Mouse (Mus musculus): ENCODE data around the gene Ppil1.

The Ppil1 gene

DNA sequence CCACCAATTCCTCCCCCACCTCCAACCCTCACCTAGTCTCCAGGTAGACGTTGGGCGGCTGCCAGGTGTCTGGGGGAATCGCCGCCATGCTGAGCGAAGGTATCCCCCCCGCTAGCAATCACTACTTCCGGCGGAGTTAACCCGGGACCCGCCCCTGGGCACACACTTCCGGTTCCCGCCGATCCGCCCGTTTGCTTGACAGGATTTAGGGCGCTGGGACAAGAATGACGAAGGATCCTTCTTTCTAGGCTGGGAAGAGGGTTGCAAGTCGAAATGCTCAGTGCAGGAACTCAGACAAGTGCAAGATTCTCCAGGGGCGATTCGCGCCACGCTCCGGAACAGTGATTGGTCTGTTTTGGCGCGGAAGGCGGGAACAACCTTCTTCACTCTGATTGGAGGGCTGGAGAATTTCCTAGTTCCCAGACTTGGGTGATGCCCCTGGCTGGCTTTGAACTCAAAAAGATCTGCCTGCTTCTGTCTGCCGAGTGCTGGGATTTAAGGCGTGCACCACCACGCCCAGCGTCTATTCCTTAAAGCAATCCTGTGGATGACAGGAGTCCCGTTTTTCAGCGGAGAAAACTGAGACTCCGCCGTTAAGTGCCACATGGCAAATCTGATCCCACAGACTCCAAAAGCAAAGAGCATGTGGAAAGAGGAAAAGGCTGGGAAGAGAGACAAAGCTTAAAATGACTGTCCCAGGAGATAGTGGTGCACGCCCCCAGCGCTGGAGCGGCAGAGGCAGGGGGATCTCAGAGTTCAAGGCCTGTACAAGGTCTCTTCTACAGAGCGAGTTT, at the start of gene Ppil1:
Gene Ppil1, minus strand, starts transcription at position 347 of the 794 bp plus-strand sequence.
- H3K36me3 ChIP-seq (ENCODE audit: insufficient read depth, low read length), result peaks cover 25% of the 10 kb centered on the region
- H3K4me3 ChIP-seq (replicated peaks; ENCODE audit: low read length), result peak within 1 kb of the TSS; percentile 87

DNA sequence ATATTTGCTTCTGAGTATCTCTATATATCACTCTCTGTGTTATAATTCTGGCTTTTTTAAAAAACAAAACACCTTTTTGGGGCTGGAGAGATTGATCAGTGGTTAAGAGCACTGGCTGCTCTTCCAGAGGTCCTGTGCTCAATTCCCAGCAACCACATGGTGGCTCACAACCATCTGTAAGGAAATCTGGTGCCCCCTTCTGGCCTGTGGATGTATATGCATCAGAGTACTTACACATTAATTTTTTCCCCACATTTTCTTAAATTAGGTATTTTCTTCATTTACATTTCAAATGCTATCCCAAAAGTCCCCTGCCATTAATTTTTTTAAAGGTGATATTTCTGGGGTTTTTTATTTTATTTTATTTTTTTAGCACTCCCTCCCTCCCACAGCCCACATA, 49.3 kb upstream of the Ppil1 start:
- H3K4me3 ChIP-seq (replicated peaks; ENCODE audit: low read length), result no peak overlapping the region
- peaks cover 3% of the 10 kb centered on the region; the same call in 1 of the 2 replicates for H3K27me3 ChIP-seq (ENCODE audit: insufficient read depth, low read length)
- peaks cover 8% of the 10 kb centered on the region; the same call in 1 of the 2 replicates for H3K4me1 ChIP-seq (replicated peaks; ENCODE audit: low read depth, low read length)
- 0 out of 2 replicates have a peak, but pooled peaks cover 4% of the 10 kb centered on the region for H3K9me3 ChIP-seq (ENCODE audit: low read length)
- TF ChIP-seq CTCF (conservative IDR thresholded peaks at IDR 0.05; ENCODE audit: low read length) (peak; percentile 67), POU5F1 (IDR thresholded peaks at IDR 0.05; ENCODE audit: borderline replicate concordance, low read length) (no peak), NANOG (IDR thresholded peaks at IDR 0.05; ENCODE audit: borderline replicate concordance, low read length) (no peak)
- no peaks in the 10 kb centered on the region for H3K36me3 ChIP-seq (ENCODE audit: insufficient read depth, low read length)

More for the DNA sequence above, at the start of gene Ppil1:
- H3K9me3 ChIP-seq (ENCODE audit: low read length), result no peaks in the 10 kb centered on the region
- no peak for TF ChIP-seq POU5F1 (IDR thresholded peaks at IDR 0.05; ENCODE audit: borderline replicate concordance, low read length)
- TF ChIP-seq NANOG (IDR thresholded peaks at IDR 0.05; ENCODE audit: borderline replicate concordance, low read length), result no peak
- no peak for TF ChIP-seq CTCF (conservative IDR thresholded peaks at IDR 0.05; ENCODE audit: low read length)
- peaks cover 50% of the 10 kb centered on the region for H3K4me1 ChIP-seq (replicated peaks; ENCODE audit: low read depth, low read length)
- H3K27me3 ChIP-seq (ENCODE audit: insufficient read depth, low read length), result no peaks in the 10 kb centered on the region

DNA sequence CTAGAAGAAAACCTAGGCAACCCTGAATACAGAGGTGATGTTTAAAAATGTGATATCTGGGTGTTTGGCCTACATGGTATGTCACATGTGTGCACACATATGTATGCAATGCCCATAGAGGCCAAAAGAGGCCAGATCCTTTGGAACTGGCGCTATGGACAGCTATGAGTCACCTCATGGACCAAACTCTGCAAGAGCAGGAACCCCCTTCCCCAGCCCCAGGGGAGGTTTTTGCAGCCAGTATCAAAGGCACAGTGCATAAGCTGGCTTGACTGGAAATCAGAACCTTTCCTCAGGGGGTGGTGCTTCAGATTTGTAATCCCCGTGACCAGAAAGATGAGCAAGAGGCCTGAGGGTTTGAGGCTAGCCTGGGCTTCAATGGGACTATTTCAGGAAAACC, 48.1 kb upstream of the Ppil1 start:
- Histone ChIP-seq H3K36me3 (ENCODE audit: insufficient read depth, low read length) (no peaks in the 10 kb centered on the region), H3K4me3 (replicated peaks; ENCODE audit: low read length) (no peak overlapping the region), H3K27me3 (ENCODE audit: insufficient read depth, low read length) (peaks cover 3% of the 10 kb centered on the region; the same call in 1 of the 2 replicates), H3K9me3 (ENCODE audit: low read length) (0 out of 2 replicates have a peak, but pooled peaks cover 4% of the 10 kb centered on the region), H3K4me1 (replicated peaks; ENCODE audit: low read depth, low read length) (peaks cover 16% of the 10 kb centered on the region)
- TF ChIP-seq NANOG (IDR thresholded peaks at IDR 0.05; ENCODE audit: borderline replicate concordance, low read length) (no peak), CTCF (conservative IDR thresholded peaks at IDR 0.05; ENCODE audit: low read length) (no peak), POU5F1 (IDR thresholded peaks at IDR 0.05; ENCODE audit: borderline replicate concordance, low read length) (no peak)

DNA sequence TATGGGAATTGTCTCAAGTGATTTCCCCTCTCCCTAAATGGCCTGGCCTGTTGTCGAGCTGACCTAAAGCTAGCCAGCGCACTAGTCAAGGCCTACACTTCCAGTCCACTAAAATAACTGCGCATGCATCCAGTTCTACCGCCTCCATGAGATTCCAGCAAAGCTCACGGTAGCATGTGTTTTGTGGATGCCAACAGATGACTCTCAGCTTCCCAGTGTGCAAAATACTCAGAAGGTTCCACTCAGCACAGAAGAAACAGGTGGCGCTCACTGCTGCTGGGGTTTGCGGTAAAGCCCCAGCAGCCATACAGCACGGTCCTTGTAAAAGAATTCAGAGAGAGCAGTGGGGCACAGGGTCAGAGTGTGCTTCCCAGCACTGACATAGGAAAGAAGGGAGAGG, 47.6 kb upstream of the Ppil1 start:
- H3K4me1 ChIP-seq (replicated peaks; ENCODE audit: low read depth, low read length), result peaks cover 16% of the 10 kb centered on the region
- no peak overlapping the region for H3K4me3 ChIP-seq (replicated peaks; ENCODE audit: low read length)
- H3K9me3 ChIP-seq (ENCODE audit: low read length), result 0 out of 2 replicates have a peak, but pooled peaks cover 4% of the 10 kb centered on the region
- H3K27me3 ChIP-seq (ENCODE audit: insufficient read depth, low read length), result no peaks in the 10 kb centered on the region
- TF ChIP-seq CTCF (conservative IDR thresholded peaks at IDR 0.05; ENCODE audit: low read length) (no peak), NANOG (IDR thresholded peaks at IDR 0.05; ENCODE audit: borderline replicate concordance, low read length) (no peak), POU5F1 (IDR thresholded peaks at IDR 0.05; ENCODE audit: borderline replicate concordance, low read length) (no peak)
- H3K36me3 ChIP-seq (ENCODE audit: insufficient read depth, low read length), result no peaks in the 10 kb centered on the region

DNA sequence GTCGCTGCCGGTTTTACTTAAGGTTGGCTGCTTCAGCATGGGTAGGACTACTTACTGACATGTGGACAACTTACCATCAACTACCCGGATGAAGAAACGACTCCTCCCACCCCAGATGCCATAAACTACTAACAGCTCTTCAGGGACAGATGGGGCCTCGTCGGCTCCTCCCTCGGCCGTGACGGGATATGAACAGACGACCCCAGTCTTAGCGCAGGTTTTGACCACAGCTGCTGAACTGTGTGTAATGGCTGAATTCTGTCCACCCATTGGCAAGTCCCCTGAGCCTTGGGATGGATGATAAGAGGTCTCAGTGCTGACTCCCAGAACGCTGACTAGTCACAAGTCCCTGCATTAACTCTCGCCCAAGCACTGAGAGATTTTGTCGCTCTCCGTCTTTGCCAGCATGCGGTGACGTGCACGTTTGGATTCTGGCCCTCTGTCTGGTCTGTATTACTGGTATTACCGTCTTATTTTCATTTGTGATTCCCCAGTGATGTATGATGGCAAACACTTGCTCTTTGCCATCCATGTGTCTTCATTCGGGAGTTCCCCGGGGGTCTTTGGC, 46.2 kb upstream of the Ppil1 start:
- Histone ChIP-seq H3K4me1 (replicated peaks; ENCODE audit: low read depth, low read length) (peaks cover 22% of the 10 kb centered on the region), H3K9me3 (ENCODE audit: low read length) (0 out of 2 replicates have a peak, but pooled peaks cover 4% of the 10 kb centered on the region), H3K4me3 (replicated peaks; ENCODE audit: low read length) (no peak overlapping the region), H3K27me3 (ENCODE audit: insufficient read depth, low read length) (no peaks in the 10 kb centered on the region), H3K36me3 (ENCODE audit: insufficient read depth, low read length) (no peaks in the 10 kb centered on the region)
- TF ChIP-seq CTCF (conservative IDR thresholded peaks at IDR 0.05; ENCODE audit: low read length), result no peak
- TF ChIP-seq POU5F1 (IDR thresholded peaks at IDR 0.05; ENCODE audit: borderline replicate concordance, low read length), result no peak
- TF ChIP-seq NANOG (IDR thresholded peaks at IDR 0.05; ENCODE audit: borderline replicate concordance, low read length), result no peak

DNA sequence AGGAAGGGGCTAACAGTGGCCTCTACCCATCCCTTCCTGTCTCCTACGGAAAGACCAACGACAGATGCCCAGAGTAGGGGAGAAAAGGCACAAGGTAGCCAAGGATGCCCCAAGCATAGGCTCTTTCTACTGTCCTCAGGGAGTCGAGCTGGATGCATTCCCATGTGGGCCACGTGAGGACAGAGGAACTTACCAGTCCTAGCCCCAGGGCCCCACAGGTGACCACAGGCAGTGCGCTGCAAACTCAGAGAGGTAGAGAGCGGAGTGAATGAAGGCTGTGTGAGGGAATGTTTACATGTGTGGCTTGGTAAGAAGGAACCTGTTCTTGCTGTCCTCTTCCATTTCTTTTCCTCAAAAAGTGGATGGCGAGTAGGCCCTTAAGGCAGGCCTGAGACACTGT, 41.9 kb upstream of the Ppil1 start:
- Histone ChIP-seq H3K36me3 (ENCODE audit: insufficient read depth, low read length) (peaks cover 22% of the 10 kb centered on the region), H3K9me3 (ENCODE audit: low read length) (no peaks in the 10 kb centered on the region), H3K27me3 (ENCODE audit: insufficient read depth, low read length) (no peaks in the 10 kb centered on the region), H3K4me3 (replicated peaks; ENCODE audit: low read length) (0 out of 2 replicates have a peak overlapping the region, but pooled peaks have one; percentile 13), H3K4me1 (replicated peaks; ENCODE audit: low read depth, low read length) (peaks cover 64% of the 10 kb centered on the region)
- no peak for TF ChIP-seq NANOG (IDR thresholded peaks at IDR 0.05; ENCODE audit: borderline replicate concordance, low read length)
- no peak for TF ChIP-seq POU5F1 (IDR thresholded peaks at IDR 0.05; ENCODE audit: borderline replicate concordance, low read length)
- TF ChIP-seq CTCF (conservative IDR thresholded peaks at IDR 0.05; ENCODE audit: low read length), result no peak

DNA sequence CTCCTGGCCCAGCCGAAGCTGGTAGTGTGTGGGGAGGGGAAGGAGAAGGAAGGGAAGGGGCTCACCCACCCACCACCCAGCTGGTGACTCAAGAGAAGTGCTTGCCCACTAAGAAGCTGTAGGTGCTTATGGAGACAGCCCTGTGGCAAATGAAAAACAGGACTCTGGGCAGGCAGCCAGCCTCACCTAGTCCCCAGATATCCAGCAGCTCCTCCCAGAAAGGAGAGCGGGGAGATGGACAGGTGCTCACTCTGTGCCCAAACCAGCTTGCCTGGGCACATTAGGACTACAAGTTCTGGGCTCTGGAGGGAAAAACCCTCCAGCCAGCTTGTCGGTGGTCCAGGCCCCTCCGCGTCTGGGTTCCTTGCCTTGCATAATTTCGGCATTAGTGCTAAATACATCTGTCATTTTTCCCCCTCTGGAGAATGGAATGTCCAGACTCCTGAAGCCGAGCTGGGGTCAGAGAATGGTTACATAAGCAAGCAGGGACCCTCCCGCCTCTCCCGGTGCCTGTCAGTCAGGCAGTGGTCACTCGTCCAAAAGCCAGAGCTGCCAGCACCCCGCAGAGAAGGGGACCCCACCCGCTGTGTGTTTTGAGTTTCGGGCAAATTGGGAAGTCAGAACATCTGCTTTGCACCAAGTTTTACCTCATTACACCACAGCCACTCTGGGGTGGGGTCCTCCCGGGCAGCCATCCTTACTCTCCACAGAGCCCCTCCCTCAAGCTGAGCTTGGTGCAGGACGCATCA, 41.2 kb upstream of the Ppil1 start:
- no peaks in the 10 kb centered on the region for H3K9me3 ChIP-seq (ENCODE audit: low read length)
- H3K27me3 ChIP-seq (ENCODE audit: insufficient read depth, low read length), result no peaks in the 10 kb centered on the region
- peaks cover 68% of the 10 kb centered on the region for H3K4me1 ChIP-seq (replicated peaks; ENCODE audit: low read depth, low read length)
- H3K36me3 ChIP-seq (ENCODE audit: insufficient read depth, low read length), result peaks cover 26% of the 10 kb centered on the region
- TF ChIP-seq POU5F1 (IDR thresholded peaks at IDR 0.05; ENCODE audit: borderline replicate concordance, low read length) (no peak), NANOG (IDR thresholded peaks at IDR 0.05; ENCODE audit: borderline replicate concordance, low read length) (no peak), CTCF (conservative IDR thresholded peaks at IDR 0.05; ENCODE audit: low read length) (no peak)
- H3K4me3 ChIP-seq (replicated peaks; ENCODE audit: low read length), result 0 out of 2 replicates have a peak overlapping the region, but pooled peaks have one; percentile 13
